Mouse (Mus musculus) erythroblast, embryonic 14.5 days (primary cell): ENCODE measurements around the gene Rtn4r. TPM values are rescaled to one million over a fixed set of nuclear protein-coding genes. Genes with fewer than 3 reads are reported as not detected.
"Not testable (repeated sequence)": the region's sequence is repeated elsewhere in the genome, so short reads cannot be mapped to it uniquely, and the experiment has no call there.

Experiments used
- H3K27me3 ChIP-seq: 2 replicates; pipeline ENCODE4 v1.6.1; 2012; ENCODE audit warnings: inconsistent platforms; ENCODE audit not compliant: control insufficient read depth
- H3K36me3 ChIP-seq: 2 replicates; pipeline ENCODE4 v1.6.1; 2012; ENCODE audit warnings: mild to moderate bottlenecking, inconsistent platforms; ENCODE audit not compliant: control insufficient read depth
- H3K4me1 ChIP-seq: 2 replicates; pipeline ENCODE4 v1.6.1; 2012; ENCODE audit warnings: inconsistent platforms; ENCODE audit not compliant: control insufficient read depth
- H3K4me3 ChIP-seq: replicated peaks from 2 replicates; pipeline ENCODE3; 2012; ENCODE audit warnings: moderate library complexity, mild to moderate bottlenecking, inconsistent platforms
- H3K9me3 ChIP-seq: 2 replicates; pipeline ENCODE4 v1.6.1; 2012; ENCODE audit warnings: low read length, inconsistent platforms, mixed read lengths; ENCODE audit not compliant: control insufficient read depth
- GATA1 ChIP-seq: IDR thresholded peaks from 2 replicates; pipeline ENCODE4 v1.6.1; 2012; ENCODE audit warnings: low read length, inconsistent platforms, mixed read lengths
- TAL1 ChIP-seq: IDR thresholded peaks from 3 replicates; pipeline ENCODE4 v1.6.1; 2012; ENCODE audit warnings: low read length, inconsistent platforms, mixed read lengths
- polyA plus RNA-seq: library from polyadenylated mRNA; stranded (reverse); fragments of >175 nt; gene quantifications from 2 replicates; pipeline ENCODE4 v1.2.3, GENCODE M21; 2012

The Rtn4r gene
- polyA plus RNA-seq, 1 experiment, result 0.02 TPM

- H3K27me3 ChIP-seq, result no peaks in the 10 kb centered on the region
- TF ChIP-seq GATA1, result no peak
- TF ChIP-seq TAL1, result no peak
Measured at GRCm38 (mm10) chr16:18194208-18194985, 67.0 kb downstream of the Rtn4r start.

GRCm38 (mm10) chr16:18195068-18195467, 67.6 kb downstream of the Rtn4r start:
- Histone ChIP-seq H3K36me3 (no peaks in the 10 kb centered on the region), H3K27me3 (no peaks in the 10 kb centered on the region), H3K4me3 (no peak overlapping the region), H3K4me1 (no peaks in the 10 kb centered on the region), H3K9me3 (no peaks in the 10 kb centered on the region)
- no peak for TF ChIP-seq GATA1
- no peak for TF ChIP-seq TAL1

More at GRCm38 (mm10) chr16:18194208-18194985, 67.0 kb downstream of the Rtn4r start:
- Histone ChIP-seq H3K9me3 (no peaks in the 10 kb centered on the region), H3K4me1 (no peaks in the 10 kb centered on the region), H3K36me3 (no peaks in the 10 kb centered on the region), H3K4me3 (no peak overlapping the region)

- not testable (repeated sequence) for H3K36me3 ChIP-seq, H3K27me3 ChIP-seq, H3K4me3 ChIP-seq, H3K4me1 ChIP-seq, H3K9me3 ChIP-seq
Measured at GRCm38 (mm10) chr16:18195561-18195960, 68.1 kb downstream of the Rtn4r start.

- H3K27me3 ChIP-seq, result no peaks in the 10 kb centered on the region
- TF ChIP-seq TAL1 (no peak), GATA1 (no peak)
- H3K4me1 ChIP-seq, result no peaks in the 10 kb centered on the region
- no peaks in the 10 kb centered on the region for H3K36me3 ChIP-seq
- no peaks in the 10 kb centered on the region for H3K9me3 ChIP-seq
- no peak overlapping the region for H3K4me3 ChIP-seq
Measured at GRCm38 (mm10) chr16:18197881-18198280, 70.4 kb downstream of the Rtn4r start.

GRCm38 (mm10) chr16:18198365-18199098, 71.1 kb downstream of the Rtn4r start:
- Histone ChIP-seq H3K4me1 (no peaks in the 10 kb centered on the region), H3K36me3 (no peaks in the 10 kb centered on the region), H3K9me3 (no peaks in the 10 kb centered on the region), H3K27me3 (no peaks in the 10 kb centered on the region), H3K4me3 (no peak overlapping the region)
- no peak for TF ChIP-seq GATA1
- TF ChIP-seq TAL1, result no peak

- Histone ChIP-seq H3K27me3 (no peaks in the 10 kb centered on the region), H3K36me3 (no peaks in the 10 kb centered on the region), H3K4me1 (no peaks in the 10 kb centered on the region), H3K9me3 (no peaks in the 10 kb centered on the region), H3K4me3 (no peak overlapping the region)
- TF ChIP-seq TAL1 (no peak), GATA1 (no peak)
Measured at GRCm38 (mm10) chr16:18200062-18200461, 72.6 kb downstream of the Rtn4r start.

- TF ChIP-seq GATA1, result no peak
- TF ChIP-seq TAL1, result no peak
- Histone ChIP-seq H3K27me3 (no peaks in the 10 kb centered on the region; the same call in 1 of the 2 replicates), H3K9me3 (no peaks in the 10 kb centered on the region)
Measured at GRCm38 (mm10) chr16:18201620-18202019, 74.2 kb downstream of the Rtn4r start.

More at GRCm38 (mm10) chr16:18201620-18202019, 74.2 kb downstream of the Rtn4r start:
- Histone ChIP-seq H3K4me1 (no peaks in the 10 kb centered on the region), H3K4me3 (no peak overlapping the region), H3K36me3 (no peaks in the 10 kb centered on the region)

Other genes with a start within 250 kb of the Rtn4r start
- gene Gm20518, start 236.0 kb upstream of the Rtn4r start, polyA plus RNA-seq, result 0.07 and 0.08 TPM in 2 replicates
- gene Tssk1, start 233.4 kb upstream of the Rtn4r start, polyA plus RNA-seq, result not detected in 2 replicates
- gene Dgcr2, start 229.1 kb upstream of the Rtn4r start, polyA plus RNA-seq, result 0.68 and 1.1 TPM in 2 replicates
- gene Tssk2, start 229.0 kb upstream of the Rtn4r start, polyA plus RNA-seq, result not detected in 2 replicates
- gene Ess2, start 216.3 kb upstream of the Rtn4r start, polyA plus RNA-seq, result 2.0 and 2.1 TPM in 2 replicates
- 0.04 TPM in 1 of 2 replicates, not detected in the other for gene Gsc2, start 212.6 kb upstream of the Rtn4r start, polyA plus RNA-seq
- gene Slc25a1, start 199.4 kb upstream of the Rtn4r start, polyA plus RNA-seq, result 5.4 and 5.9 TPM in 2 replicates
- gene Vpreb2, start 147.2 kb upstream of the Rtn4r start, polyA plus RNA-seq, result not detected in 2 replicates
- gene Dgcr6, start 74.8 kb upstream of the Rtn4r start, polyA plus RNA-seq, result 0.66 and 1.0 TPM in 2 replicates
- 0.06 and 0.20 TPM in 2 replicates for gene Prodh, start 37.4 kb upstream of the Rtn4r start, polyA plus RNA-seq
- not detected in 2 replicates for gene Ccdc188, start 90.2 kb downstream of the Rtn4r start, polyA plus RNA-seq
- gene Zdhhc8, start 107.5 kb downstream of the Rtn4r start, polyA plus RNA-seq, result 0.20 and 0.31 TPM in 2 replicates
- gene Trmt2a, start 121.0 kb downstream of the Rtn4r start, polyA plus RNA-seq, result 3.7 and 3.8 TPM in 2 replicates
- gene Ranbp1, start 121.1 kb downstream of the Rtn4r start, polyA plus RNA-seq, result 72.2 and 86.6 TPM in 2 replicates
- gene Gm49776, start 130.7 kb downstream of the Rtn4r start, polyA plus RNA-seq, result not detected in 2 replicates
- 0.64 and 0.95 TPM in 2 replicates for gene Dgcr8, start 161.6 kb downstream of the Rtn4r start, polyA plus RNA-seq
- 5.6 and 7.4 TPM in 2 replicates for gene Tango2, start 220.5 kb downstream of the Rtn4r start, polyA plus RNA-seq
- 0.84 and 1.3 TPM in 2 replicates for gene Arvcf, start 220.5 kb downstream of the Rtn4r start, polyA plus RNA-seq